ENCODE assay signal across 15 mouse cellular contexts in the genomic region with DNA sequence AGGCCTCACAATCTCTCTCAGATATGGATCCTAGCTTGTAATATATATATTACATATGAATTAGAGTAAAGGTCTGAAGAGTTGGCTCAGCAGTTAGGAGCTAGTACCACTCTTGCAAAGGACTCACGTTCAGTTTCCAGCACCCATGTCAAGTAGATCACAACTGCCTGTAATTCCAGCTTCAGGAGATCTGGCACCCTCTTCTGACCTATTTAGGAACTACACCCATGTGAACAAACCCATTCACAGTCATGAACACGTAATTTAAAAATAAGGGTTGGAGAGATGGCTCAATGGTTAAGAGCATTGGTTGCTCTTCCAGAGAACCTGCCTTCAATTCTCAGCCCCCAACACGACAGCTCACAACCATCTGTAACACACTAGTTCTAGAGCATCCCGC. TPM values are rescaled to one million over a fixed set of nuclear protein-coding genes. Genes with fewer than 3 reads are reported as not detected.
A peak's percentile ranks its signal among the peaks of the same experiment; 100 is the strongest.
DNase-seq lines count a peak whose midpoint lies in the region; ATAC-seq and TF ChIP-seq lines count a peak whose summit lies in the region.
"Had no signal": no experiment of that assay in that cellular context is flagged by ENCODE, and none has a peak within 500 bp of the region (broad histone marks: within the 10 kb centered on the region; RNA-seq: fewer than 3 reads in every experiment).

No protein-coding gene starts in this region.

- H3K4me3 ChIP-seq in liver, adult 2 months (ENCODE audit: insufficient read depth, low read depth, low read length), result no peak overlapping the region
- H3K4me3 ChIP-seq: erythroblast, embryonic 14.5 days; hindbrain, embryonic 15.5 days; limb, embryonic 13.5 days; midbrain, embryonic 12.5 days had no signal

- peaks cover 5% of the 10 kb centered on the region; the same call in 1 of the 2 replicates for H3K4me1 ChIP-seq in liver, adult 2 months (ENCODE audit: control insufficient read depth, insufficient read depth, low read length)

- no peak for ATAC-seq in frontal cortex, adult (ENCODE audit: low TSS enrichment)

- TF ChIP-seq CTCF in liver, adult 2 months (IDR thresholded peaks at IDR 0.05; ENCODE audit: low read depth, low read length), result 0 out of 2 replicates have a peak, but pooled peaks have one; percentile 27

- H3K27me3 ChIP-seq in liver, adult 2 months (ENCODE audit: control insufficient read depth, insufficient read depth, low read length), result no peaks in the 10 kb centered on the region
- H3K27me3 ChIP-seq: hindbrain, embryonic 15.5 days; limb, embryonic 13.5 days; midbrain, embryonic 12.5 days had no signal

- TF ChIP-seq POLR2A in liver, adult 2 months (IDR thresholded peaks at IDR 0.05; ENCODE audit: extremely low read depth, insufficient read depth, low read length), result no peak

- peaks cover 4% of the 10 kb centered on the region; the same call in 1 of the 2 replicates for H3K79me2 ChIP-seq in liver, adult 2 months (ENCODE audit: control insufficient read depth, insufficient read depth, low read length)

- no peak overlapping the region for H3K27ac ChIP-seq in liver, adult 2 months (replicated peaks; ENCODE audit: insufficient read depth, low read depth, low read length)
- H3K27ac ChIP-seq: hindbrain, embryonic 15.5 days; limb, embryonic 13.5 days; midbrain, embryonic 12.5 days had no signal

- 91% methylated on average over 4 of the region's 4 CpGs for WGBS in liver, adult 2 months

- peak; percentile 50 for DNase-seq in cerebellum, adult 9-10 months
- no peak for DNase-seq in cerebellum, adult 11-12 months
- DNase-seq in liver, adult 2 months (ENCODE audit: extremely low read depth, low read depth, low spot score), result no peak
- DNase-seq in liver (no peak), 416B (ENCODE audit: low read depth) (peak; percentile 39)
- DNase-seq in T-cell, adult 2 months (ENCODE audit: low spot score), result peak; percentile 20
- DNase-seq in heart, postnatal 4 days, result no peak
- DNase-seq: adrenal gland, postnatal 36 days; cerebellum, postnatal 25 days; gastrocnemius, postnatal 36 days had no signal

- H3K9ac ChIP-seq in liver, adult 2 months (ENCODE audit: low read depth, low read length), result no peak overlapping the region
- H3K9ac ChIP-seq: hindbrain, embryonic 15.5 days; limb, embryonic 13.5 days; midbrain, embryonic 12.5 days had no signal

- no peaks in the 10 kb centered on the region for H3K36me3 ChIP-seq in liver, adult 2 months (ENCODE audit: control insufficient read depth, insufficient read depth, low read length)
- H3K36me3 ChIP-seq: hindbrain, embryonic 15.5 days; limb, embryonic 13.5 days; midbrain, embryonic 12.5 days had no signal

RNA-seq across cellular contexts. Expression of a gene that starts 3.3 kb away (rescaled TPM):
- total RNA-seq in liver, adult 2 months (2014; rRNA removed), result 33.5 and 45.3 TPM in 2 replicates
- polyA plus RNA-seq in liver, adult 2 months (2012; rRNA removed), result 11.9 and 12.3 TPM in 2 replicates
- total RNA-seq in heart, postnatal 4 days (2021), result 10 to 100 TPM; 22.8 to 24.9 TPM

RNA-seq across cellular contexts. Expression of a gene that starts 4.4 kb away (rescaled TPM):
- total RNA-seq in liver, adult 2 months (2014; rRNA removed), result 2.8 and 4.0 TPM in 2 replicates
- 2.7 and 3.6 TPM in 2 replicates for polyA plus RNA-seq in liver, adult 2 months (2012; rRNA removed)
- total RNA-seq in heart, postnatal 4 days (2021), result 1 to 10 TPM; 2.1 to 2.2 TPM
- polyA plus RNA-seq: erythroblast, embryonic 14.5 days had no signal

RNA-seq across cellular contexts. Expression of a gene that starts 36.0 kb away (rescaled TPM):
- not detected in 2 replicates for total RNA-seq in liver, adult 2 months (2014; rRNA removed)
- polyA plus RNA-seq in liver, adult 2 months (2012; rRNA removed), result 0.02 TPM in 1 of 2 replicates, not detected in the other
- 1 to 10 TPM; 8.8 to 9.6 TPM for total RNA-seq in heart, postnatal 4 days (2021)
- total RNA-seq: adrenal gland, postnatal 36 days had no signal
- polyA plus RNA-seq: erythroblast, embryonic 14.5 days had no signal

Comparison
In these comparisons a context has a peak if more than half of its experiments do, and no peak if none do; other contexts are left out.
1. DNase-seq: peak in cerebellum, adult 9-10 months (single experiment), 416B (single experiment) and T-cell, adult 2 months (single experiment); none in cerebellum, adult 11-12 months (single experiment), liver, adult 2 months (single experiment), liver (single experiment) and heart, postnatal 4 days (single experiment).